8 mouse cellular contexts compared by ENCODE assay signal in the genomic region with DNA sequence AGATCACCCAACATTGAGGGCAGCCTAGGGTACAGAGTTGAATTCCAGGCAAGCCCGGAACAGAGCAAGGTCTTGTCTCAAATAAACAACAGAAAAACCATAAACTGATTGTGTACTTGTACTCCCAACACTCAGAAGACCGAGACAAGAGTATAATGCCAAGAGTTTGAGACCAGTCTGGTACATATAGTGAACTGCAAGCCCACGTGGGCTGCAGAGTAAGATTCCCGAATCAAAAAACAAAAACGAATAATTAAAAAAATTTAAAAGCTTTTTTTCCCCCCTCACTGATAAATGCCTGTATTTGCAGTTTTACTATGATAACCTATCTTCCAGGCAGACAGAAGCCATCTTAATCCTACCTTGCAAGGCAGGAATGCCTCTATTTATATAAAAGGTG. TPM values are rescaled to one million over a fixed set of nuclear protein-coding genes. Genes with fewer than 3 reads are reported as not detected.
DNase-seq lines count a peak whose midpoint lies in the region; ATAC-seq and TF ChIP-seq lines count a peak whose summit lies in the region.

No protein-coding gene starts in this region.

- H3K4me2 ChIP-seq in lung, embryonic 16.5 days (ENCODE audit: low read depth, low read length): peak overlapping the region; percentile 75
- peak overlapping the region; percentile 68 for H3K4me2 ChIP-seq in embryonic facial prominence, embryonic 15.5 days (replicated peaks)
- peak overlapping the region; percentile 77 for H3K4me2 ChIP-seq in intestine, postnatal 0 days (replicated peaks; ENCODE audit: low read depth)
- H3K4me2 ChIP-seq in neural tube, embryonic 14.5 days (ENCODE audit: low read depth, low read length): peak overlapping the region; percentile 59

- TF ChIP-seq CTCF in intestine, postnatal 0 days (IDR thresholded peaks at IDR 0.05; ENCODE audit: low read depth): no peak

- H3K4me3 ChIP-seq in lung, embryonic 16.5 days (ENCODE audit: low read length): peak overlapping the region; percentile 62
- H3K4me3 ChIP-seq in embryonic facial prominence, embryonic 15.5 days (replicated peaks): peak overlapping the region; percentile 62
- peak overlapping the region; percentile 65 for H3K4me3 ChIP-seq in intestine, postnatal 0 days (ENCODE audit: low read depth, low read length)
- peak overlapping the region; percentile 39 for H3K4me3 ChIP-seq in neural tube, embryonic 14.5 days (ENCODE audit: low read depth, low read length)

- no peaks in the 10 kb centered on the region for H3K9me3 ChIP-seq in lung, embryonic 16.5 days (ENCODE audit: control insufficient read depth, low read length)
- no peaks in the 10 kb centered on the region for H3K9me3 ChIP-seq in embryonic facial prominence, embryonic 15.5 days (replicated peaks)
- no peaks in the 10 kb centered on the region for H3K9me3 ChIP-seq in intestine, postnatal 0 days (ENCODE audit: control insufficient read depth)
- H3K9me3 ChIP-seq in neural tube, embryonic 14.5 days (ENCODE audit: control insufficient read depth, low read length): no peaks in the 10 kb centered on the region

- WGBS in lung, embryonic 16.5 days: 30% methylated on average over 5 of the region's 5 CpGs
- WGBS in embryonic facial prominence, embryonic 15.5 days: 30% methylated on average over 5 of the region's 5 CpGs
- 11% methylated on average over 5 of the region's 5 CpGs for WGBS in intestine, postnatal 0 days
- 39% methylated on average over 5 of the region's 5 CpGs for whole genome bisulfite sequencing in neural tube, embryonic 14.5 days

- no peaks in the 10 kb centered on the region for H3K36me3 ChIP-seq in lung, embryonic 16.5 days (ENCODE audit: control insufficient read depth, insufficient read depth, low read length)
- peaks cover 19% of the 10 kb centered on the region; the same call in 1 of the 2 replicates for H3K36me3 ChIP-seq in embryonic facial prominence, embryonic 15.5 days
- H3K36me3 ChIP-seq in intestine, postnatal 0 days (ENCODE audit: control insufficient read depth, insufficient read depth): peaks cover 4% of the 10 kb centered on the region; the same call in 1 of the 2 replicates
- no peaks in the 10 kb centered on the region for H3K36me3 ChIP-seq in neural tube, embryonic 14.5 days (ENCODE audit: control insufficient read depth, insufficient read depth, low read length)

- peak overlapping the region; percentile 84 for H3K27ac ChIP-seq in lung, embryonic 16.5 days (ENCODE audit: low read length)
- H3K27ac ChIP-seq in embryonic facial prominence, embryonic 15.5 days (replicated peaks): peak overlapping the region; percentile 87
- H3K27ac ChIP-seq in intestine, postnatal 0 days (ENCODE audit: low read depth, low read length): peak overlapping the region; percentile 83
- no peak overlapping the region for H3K27ac ChIP-seq in neural tube, embryonic 14.5 days (ENCODE audit: low read depth, low read length)

- DNase-seq in lung, postnatal 4 days: no peak
- DNase-seq in adrenal gland, adult (ENCODE audit: inconsistent age in 2 of 2, low spot score in 1 of 2): no peak
- DNase-seq in adrenal gland, adult 2 months: no peak
- no peak for DNase-seq in right cerebral cortex, adult 2 months (ENCODE audit: low spot score in 2 of 2)

- ATAC-seq in lung, embryonic 16.5 days (ENCODE audit: low read depth): no peak
- no peak for ATAC-seq in embryonic facial prominence, embryonic 15.5 days (ENCODE audit: insufficient number of reproducible peaks, low FRiP score, low TSS enrichment, low read depth)
- ATAC-seq in intestine, postnatal 0 days: no peak
- ATAC-seq in neural tube, embryonic 14.5 days (ENCODE audit: low read depth): no peak

- peak overlapping the region; percentile 73 for H3K9ac ChIP-seq in lung, embryonic 16.5 days (ENCODE audit: low read length)
- peak overlapping the region; percentile 45 for H3K9ac ChIP-seq in embryonic facial prominence, embryonic 15.5 days
- H3K9ac ChIP-seq in intestine, postnatal 0 days (ENCODE audit: low read depth, low read length): peak overlapping the region; percentile 65
- H3K9ac ChIP-seq in neural tube, embryonic 14.5 days (replicated peaks; ENCODE audit: low read depth, low read length): no peak overlapping the region

- peaks cover 10% of the 10 kb centered on the region for H3K4me1 ChIP-seq in lung, embryonic 16.5 days (replicated peaks; ENCODE audit: control insufficient read depth, insufficient read depth, low read length)
- H3K4me1 ChIP-seq in embryonic facial prominence, embryonic 15.5 days: peaks cover 13% of the 10 kb centered on the region
- H3K4me1 ChIP-seq in intestine, postnatal 0 days (replicated peaks; ENCODE audit: control insufficient read depth, insufficient read depth, low read length): no peaks in the 10 kb centered on the region
- peaks cover 4% of the 10 kb centered on the region; the same call in 1 of the 2 replicates for H3K4me1 ChIP-seq in neural tube, embryonic 14.5 days (ENCODE audit: control insufficient read depth, insufficient read depth, low read length)

- no peaks in the 10 kb centered on the region for H3K27me3 ChIP-seq in lung, embryonic 16.5 days (ENCODE audit: control insufficient read depth, insufficient read depth, low read depth, low read length)
- no peaks in the 10 kb centered on the region for H3K27me3 ChIP-seq in embryonic facial prominence, embryonic 15.5 days
- H3K27me3 ChIP-seq in intestine, postnatal 0 days (replicated peaks; ENCODE audit: control insufficient read depth, insufficient read depth, low read length): no peaks in the 10 kb centered on the region
- H3K27me3 ChIP-seq in neural tube, embryonic 14.5 days (ENCODE audit: control insufficient read depth, insufficient read depth, low read length): no peaks in the 10 kb centered on the region

RNA-seq across cellular contexts. Expression of gene Kdm5a, which starts 7.4 kb away (rescaled TPM):
- 46.2 and 46.5 TPM in 2 replicates for polyA plus RNA-seq in lung, embryonic 16.5 days (2015; fragmentation: Nextera tagmentation; extraction: Ambion mirVana)
- 50.0 and 50.2 TPM in 2 replicates for polyA plus RNA-seq in embryonic facial prominence, embryonic 15.5 days (2015; fragmentation: Nextera tagmentation; extraction: Ambion mirVana)
- 20.2 and 23.2 TPM in 2 replicates for polyA plus RNA-seq in intestine, postnatal 0 days (2015; fragmentation: Nextera tagmentation; extraction: Ambion mirVana)
- 35.0 and 40.6 TPM in 2 replicates for polyA plus RNA-seq in neural tube, embryonic 14.5 days (2014; fragmentation: Nextera tagmentation; extraction: Ambion mirVana)
- 10 to 100 TPM; 42.8 to 46.2 TPM for total RNA-seq in adrenal gland, adult 2 months (2021)
- polyA plus RNA-seq in adrenal gland, adult 2 months (2012; rRNA removed): 1.0 TPM in 2 replicates

RNA-seq across cellular contexts. Expression of gene Ccdc77, which starts 7.7 kb away (rescaled TPM):
- 25.6 and 26.7 TPM in 2 replicates for polyA plus RNA-seq in lung, embryonic 16.5 days (2015; fragmentation: Nextera tagmentation; extraction: Ambion mirVana)
- 21.2 and 25.1 TPM in 2 replicates for polyA plus RNA-seq in embryonic facial prominence, embryonic 15.5 days (2015; fragmentation: Nextera tagmentation; extraction: Ambion mirVana)
- 7.2 and 9.9 TPM in 2 replicates for polyA plus RNA-seq in intestine, postnatal 0 days (2015; fragmentation: Nextera tagmentation; extraction: Ambion mirVana)
- 9.0 and 12.6 TPM in 2 replicates for polyA plus RNA-seq in neural tube, embryonic 14.5 days (2014; fragmentation: Nextera tagmentation; extraction: Ambion mirVana)
- total RNA-seq in adrenal gland, adult 2 months (2021): 1 to 10 TPM; 4.2 to 6.8 TPM
- 1.3 and 1.7 TPM in 2 replicates for polyA plus RNA-seq in adrenal gland, adult 2 months (2012; rRNA removed)

Comparison
In these comparisons a context has a peak if more than half of its experiments do, and no peak if none do; other contexts are left out.
1. RNA of gene Kdm5a, which starts 7.4 kb away (polyA plus RNA-seq): 50.0 to 50.2 TPM in embryonic facial prominence, embryonic 15.5 days, 46.2 to 46.5 TPM in lung, embryonic 16.5 days, 35.0 to 40.6 TPM in neural tube, embryonic 14.5 days and 20.2 to 23.2 TPM in intestine, postnatal 0 days; 1.0 TPM in adrenal gland, adult 2 months; every median in the first group is over 10 times any median in the second.
2. Peak in every context shown above with its lines, with median percentiles within 50 percentile points of each other: H3K4me2 ChIP-seq and H3K4me3 ChIP-seq.